Mouse (Mus musculus) embryonic facial prominence, embryonic 11.5 days (tissue): ENCODE data around the gene Trim43c. TPM values are rescaled to one million over a fixed set of nuclear protein-coding genes. Genes with fewer than 3 reads are reported as not detected.
"Not testable (repeated sequence)": the region's sequence is repeated elsewhere in the genome, so short reads cannot be mapped to it uniquely, and the experiment has no call there.

Experiments
- ATAC-seq: fragments of 200-750 bp; cut with Nextera tagmentation; replicated peaks from 2 replicates; pipeline ENCODE4 v1.8.0; 2017; ENCODE audit warnings: low read depth; ENCODE audit not compliant: insufficient number of reproducible peaks, low FRiP score, low TSS enrichment
- DNase-seq: peaks from one replicate; pipeline ENCODE4 v3.0.0-alpha.2; 2015; ENCODE audit warnings: low spot score
- H3K27ac ChIP-seq: fragments of 300-500 bp; sonication (generic); replicated peaks from 2 replicates; pipeline ENCODE4 v1.5.1; 2014; ENCODE audit warnings: mild to moderate bottlenecking, low read depth, low read length, control low read depth
- H3K27me3 ChIP-seq: fragments of 300-500 bp; sonication (generic); 2 replicates; pipeline ENCODE4 v1.6.1; 2014; ENCODE audit warnings: mild to moderate bottlenecking, low read length, moderate library complexity, mixed read lengths; ENCODE audit not compliant: control insufficient read depth, insufficient read depth
- H3K36me3 ChIP-seq: fragments of 300-500 bp; sonication (generic); replicated peaks from 2 replicates; pipeline ENCODE4 v1.6.1; 2014; ENCODE audit warnings: low read depth, mild to moderate bottlenecking, low read length, moderate library complexity, mixed read lengths; ENCODE audit not compliant: control insufficient read depth, insufficient read depth
- H3K4me1 ChIP-seq: fragments of 300-500 bp; sonication (generic); 2 replicates; pipeline ENCODE4 v1.6.1; 2014; ENCODE audit warnings: low read length, mixed read lengths; ENCODE audit not compliant: control insufficient read depth, insufficient read depth
- H3K4me2 ChIP-seq: fragments of 300-500 bp; sonication (generic); 2 replicates; pipeline ENCODE4 v1.6.1; 2014; ENCODE audit warnings: low read depth, mild to moderate bottlenecking, control low read depth, low read length, moderate library complexity
- H3K4me3 ChIP-seq: fragments of 300-500 bp; sonication (generic); 2 replicates; pipeline ENCODE4 v1.5.1; 2014; ENCODE audit warnings: low read depth, low read length, control low read depth
- H3K9ac ChIP-seq: fragments of 300-500 bp; sonication (generic); replicated peaks from 2 replicates; pipeline ENCODE4 v1.6.1; 2014; ENCODE audit warnings: mild to moderate bottlenecking, control low read depth, low read length
- H3K9me3 ChIP-seq: fragments of 300-500 bp; sonication (generic); replicated peaks from 2 replicates; pipeline ENCODE4 v1.6.1; 2016; ENCODE audit warnings: mild to moderate bottlenecking, low read length, inconsistent platforms, mixed read lengths; ENCODE audit not compliant: control insufficient read depth
- WGBS: fragments of 180-500 bp; shearing (Covaris S2); extraction: QIAGEN DNeasy Blood & Tissue Kit; methylation state at CpG from one replicate; pipeline ENCODE4 v1.1.7; 2014; 5-methylcytosine and 5-hydroxymethylcytosine counted together
- polyA plus RNA-seq: library from polyadenylated mRNA; unstranded; fragments of >200 nt; fragmentation: Nextera tagmentation; extraction: Ambion mirVana; gene quantifications from 2 replicates; pipeline ENCODE4 v1.2.1, GENCODE M21; 2014

The Trim43c gene
- polyA plus RNA-seq: 0.11 TPM in 1 of 2 replicates, not detected in the other

- not testable (repeated sequence) for H3K9me3 ChIP-seq, H3K36me3 ChIP-seq, H3K4me2 ChIP-seq, H3K27me3 ChIP-seq, H3K4me1 ChIP-seq, H3K27ac ChIP-seq, ATAC-seq, DNase-seq, H3K9ac ChIP-seq, H3K4me3 ChIP-seq
- WGBS: 73% methylated on average over 2 of the region's 2 CpGs
These were observed at the start of gene Trim43c for GRCm38 (mm10) chr9:88838864-88839263. Gene Trim43c, plus strand, starts transcription at chr9:88839164.

- H3K27ac ChIP-seq, H3K9me3 ChIP-seq, H3K27me3 ChIP-seq, H3K4me2 ChIP-seq, H3K4me1 ChIP-seq, ATAC-seq, H3K4me3 ChIP-seq, DNase-seq, H3K9ac ChIP-seq, H3K36me3 ChIP-seq: not testable (repeated sequence)
- WGBS: 77% methylated on average over 6 of the region's 7 CpGs
These were observed 14.1 kb downstream of the Trim43c start for GRCm38 (mm10) chr9:88853072-88853471.

- Histone ChIP-seq H3K4me2 (peak overlapping the region; percentile 41), H3K9ac (peak overlapping the region; percentile 34; the same call in 1 of the 2 replicates), H3K4me3 (peak overlapping the region; percentile 28)
- 2% methylated on average over 49 of the region's 52 CpGs for WGBS
- not testable (repeated sequence) for H3K9me3 ChIP-seq, H3K27ac ChIP-seq, H3K27me3 ChIP-seq, H3K36me3 ChIP-seq, H3K4me1 ChIP-seq
- DNase-seq: peak; percentile 85
- peak; percentile 99 for ATAC-seq
These were observed 19.9 kb downstream of the Trim43c start for GRCm38 (mm10) chr9:88858566-88859492.

Other genes starting within 250 kb of the Trim43c start
- 27.8 and 30.9 TPM in 2 replicates for gene Mthfsl, start 118.9 kb upstream of the Trim43c start, polyA plus RNA-seq
- gene Bcl2a1d, start 107.2 kb upstream of the Trim43c start, polyA plus RNA-seq: not detected in 2 replicates
- not detected in 2 replicates for gene Bcl2a1a, start 117.7 kb downstream of the Trim43c start, polyA plus RNA-seq